Mouse (Mus musculus) hindbrain, embryonic 14.5 days (tissue): ENCODE measurements around the gene Ints11. TPM values are rescaled to one million over a fixed set of nuclear protein-coding genes. Genes with fewer than 3 reads are reported as not detected.

Experiments used
- ATAC-seq: fragments of 200-750 bp; cut with Nextera tagmentation; 2 replicates; pipeline ENCODE4 v1.8.0; 2017; ENCODE audit warnings: moderate number of reproducible peaks, mild to moderate bottlenecking, moderate TSS enrichment, moderate library complexity; ENCODE audit not compliant: low FRiP score
- DNase-seq: peaks from one replicate; pipeline ENCODE4 v3.0.0-alpha.2; 2015; ENCODE audit warnings: low spot score
- H3K27ac ChIP-seq: fragments of 300-500 bp; sonication (generic); 2 replicates; pipeline ENCODE4 v1.5.1; 2014; ENCODE audit warnings: mild to moderate bottlenecking, moderate library complexity
- H3K27me3 ChIP-seq: fragments of 300-500 bp; sonication (generic); 2 replicates; pipeline ENCODE4 v1.6.1; 2014; ENCODE audit warnings: mild to moderate bottlenecking, low read length, mixed read lengths; ENCODE audit not compliant: control insufficient read depth, insufficient read depth
- H3K36me3 ChIP-seq: fragments of 300-500 bp; sonication (generic); replicated peaks from 2 replicates; pipeline ENCODE4 v1.6.1; 2014; ENCODE audit not compliant: control insufficient read depth, insufficient read depth
- H3K4me1 ChIP-seq: fragments of 300-500 bp; sonication (generic); replicated peaks from 2 replicates; pipeline ENCODE4 v1.6.1; 2014; ENCODE audit warnings: antibody characterized with exemption, low read length, mixed read lengths; ENCODE audit not compliant: control insufficient read depth, insufficient read depth
- H3K4me2 ChIP-seq: fragments of 300-500 bp; sonication (generic); replicated peaks from 2 replicates; pipeline ENCODE4 v1.6.1; 2014; ENCODE audit warnings: mild to moderate bottlenecking, moderate library complexity
- H3K4me3 ChIP-seq: fragments of 300-500 bp; sonication (generic); replicated peaks from 2 replicates; pipeline ENCODE4 v1.5.1; 2014; ENCODE audit warnings: mild to moderate bottlenecking, low read length
- H3K9ac ChIP-seq: fragments of 300-500 bp; sonication (generic); 2 replicates; pipeline ENCODE4 v1.6.1; 2014
- H3K9me3 ChIP-seq: fragments of 300-500 bp; sonication (generic); 2 replicates; pipeline ENCODE4 v1.6.1; 2016; ENCODE audit warnings: low read length; ENCODE audit not compliant: control insufficient read depth
- WGBS: fragments of 180-500 bp; shearing (Covaris S2); extraction: QIAGEN DNeasy Blood & Tissue Kit; methylation state at CpG from one replicate; pipeline ENCODE4 v1.1.7; 2014; 5-methylcytosine and 5-hydroxymethylcytosine counted together
- polyA plus RNA-seq: library from polyadenylated mRNA; unstranded; fragments of >200 nt; fragmentation: Nextera tagmentation; extraction: Ambion mirVana; gene quantifications from 2 replicates; pipeline ENCODE4 v1.2.1, GENCODE M21; 2014

Ints11 gene
- polyA plus RNA-seq, 1 experiment from 2014 or later = 71.4 TPM

DNA sequence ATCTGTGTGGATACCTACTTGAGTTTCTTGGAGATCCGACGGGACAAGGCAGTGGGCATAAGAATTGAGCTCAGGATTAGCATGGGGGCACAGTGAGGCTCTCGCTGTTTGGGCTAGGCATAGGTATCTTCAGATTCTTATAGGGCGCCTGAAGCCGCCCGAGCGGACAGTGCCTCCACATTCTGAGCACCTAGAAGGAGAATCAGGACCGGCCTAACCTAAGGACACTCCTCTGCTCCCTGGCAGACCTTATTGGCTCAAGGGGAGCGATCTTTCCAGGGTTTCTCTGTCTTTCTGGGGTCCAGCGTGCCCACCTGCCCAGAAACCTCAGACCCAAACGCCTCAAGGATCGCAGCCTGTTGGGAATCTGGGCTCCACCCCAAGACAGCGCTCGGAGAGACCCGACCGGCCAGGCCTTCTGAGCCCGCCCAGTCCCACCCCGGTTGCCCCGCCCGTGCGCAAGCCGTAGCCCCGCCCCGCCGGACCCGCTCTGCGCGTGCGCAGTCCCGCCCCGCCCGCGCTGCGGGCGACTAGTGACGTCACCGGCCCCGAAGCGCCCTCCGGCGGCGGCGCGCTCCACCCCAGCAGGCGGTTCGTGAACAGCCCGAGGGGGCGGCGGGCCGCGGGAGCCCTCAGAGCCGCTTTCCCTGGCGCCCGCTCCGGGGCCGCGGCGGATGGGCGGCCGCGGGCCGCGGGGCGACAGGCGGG is 22.3 kb upstream of the Ints11 start, which contains the start of gene Dvl1:
Gene Dvl1, plus strand, starts transcription at position 532 of the 708 bp plus-strand sequence.
- Histone ChIP-seq H3K4me3 (peak within 1 kb of the TSS; percentile 94), H3K4me2 (peak within 1 kb of the TSS; percentile 68), H3K27ac (peak within 1 kb of the TSS; percentile 84), H3K9ac (peak within 1 kb of the TSS; percentile 95), H3K36me3 (no peaks in the 10 kb centered on the region), H3K4me1 (peaks cover 32% of the 10 kb centered on the region), H3K27me3 (peaks cover under 1% of the 10 kb centered on the region; the same call in 1 of the 2 replicates), H3K9me3 (no peaks in the 10 kb centered on the region)
- DNase-seq (peak; percentile 96), ATAC-seq (peak; percentile 84)
- 3% methylated on average over 49 of the region's 65 CpGs for WGBS

GRCm38 (mm10) chr4:155847591-155848352 is 21.6 kb upstream of the Ints11 start:
- 1% methylated on average over 48 of the region's 69 CpGs for WGBS
- peak overlapping the region; percentile 94 for H3K4me3 ChIP-seq
- peak overlapping the region; percentile 68 for H3K4me2 ChIP-seq
- ATAC-seq = peak; percentile 22
- H3K27ac ChIP-seq = peak overlapping the region; percentile 84
- no peaks in the 10 kb centered on the region for H3K9me3 ChIP-seq
- H3K4me1 ChIP-seq = peaks cover 32% of the 10 kb centered on the region
- peak overlapping the region; percentile 95 for H3K9ac ChIP-seq
- no peaks in the 10 kb centered on the region for H3K27me3 ChIP-seq
- H3K36me3 ChIP-seq = no peaks in the 10 kb centered on the region
- DNase-seq = peak; percentile 33

DNA sequence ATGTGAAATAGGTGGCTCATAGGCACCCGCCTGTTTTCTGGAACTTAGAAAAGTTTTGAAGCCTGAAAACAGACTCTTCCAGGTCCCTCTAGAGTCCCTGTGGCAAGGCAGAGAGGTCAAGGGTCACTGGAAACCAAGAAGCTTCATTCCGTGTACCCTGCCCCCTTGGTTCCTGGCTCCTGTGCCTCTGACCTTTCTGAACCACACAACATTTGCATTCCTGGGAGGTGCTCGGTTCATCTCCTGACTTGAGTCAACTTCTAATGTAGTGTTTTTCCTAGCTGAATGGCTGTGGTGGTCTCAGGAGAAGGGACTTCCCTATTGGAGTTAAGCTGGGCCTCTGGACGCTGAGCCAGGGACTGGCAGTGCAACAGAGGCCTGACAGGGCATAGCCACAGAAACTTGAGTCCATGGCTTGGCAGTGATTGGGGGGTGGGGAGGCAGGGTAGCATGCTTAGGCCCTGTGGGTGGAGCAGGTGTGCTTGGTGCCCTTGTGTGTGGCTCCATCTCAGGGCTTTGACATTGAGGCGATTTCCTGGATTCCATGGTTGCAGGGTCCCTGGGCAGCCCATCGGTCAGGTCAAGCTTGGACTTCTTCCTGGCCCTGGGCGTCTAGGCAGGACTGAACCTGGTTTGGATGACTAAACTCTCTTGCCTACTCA is 20.8 kb upstream of the Ints11 start:
- no peaks in the 10 kb centered on the region for H3K36me3 ChIP-seq
- H3K27ac ChIP-seq = no peak overlapping the region
- peak overlapping the region; percentile 95 for H3K9ac ChIP-seq
- 64% methylated on average over 7 of the region's 7 CpGs for WGBS
- peak overlapping the region; percentile 68 for H3K4me2 ChIP-seq
- H3K9me3 ChIP-seq = no peaks in the 10 kb centered on the region
- ATAC-seq = no peak
- no peak for DNase-seq
- H3K4me1 ChIP-seq = peaks cover 32% of the 10 kb centered on the region
- no peaks in the 10 kb centered on the region for H3K27me3 ChIP-seq
- H3K4me3 ChIP-seq = peak overlapping the region; percentile 94

- peaks cover 32% of the 10 kb centered on the region for H3K4me1 ChIP-seq
- no peaks in the 10 kb centered on the region for H3K27me3 ChIP-seq
- no peak overlapping the region for H3K9ac ChIP-seq
- peaks cover 3% of the 10 kb centered on the region; the same call in 1 of the 2 replicates for H3K36me3 ChIP-seq
- WGBS = 96% methylated on average over 2 of the region's 2 CpGs
- peak overlapping the region; percentile 94; the same call in 1 of the 2 replicates for H3K4me3 ChIP-seq
- ATAC-seq = no peak
- no peak for DNase-seq
- H3K4me2 ChIP-seq = peak overlapping the region; percentile 68
- no peaks in the 10 kb centered on the region for H3K9me3 ChIP-seq
- H3K27ac ChIP-seq = no peak overlapping the region
Observed at GRCm38 (mm10) chr4:155849391-155849790, 20.0 kb upstream of the Ints11 start.

- Histone ChIP-seq H3K36me3 (peaks cover 9% of the 10 kb centered on the region), H3K4me1 (peaks cover 32% of the 10 kb centered on the region), H3K4me3 (no peak overlapping the region), H3K27me3 (no peaks in the 10 kb centered on the region), H3K4me2 (peak overlapping the region; percentile 68; the same call in 1 of the 2 replicates), H3K27ac (no peak overlapping the region), H3K9me3 (no peaks in the 10 kb centered on the region), H3K9ac (no peak overlapping the region)
- WGBS = 97% methylated on average over 3 of the region's 3 CpGs
- no peak for DNase-seq
- no peak for ATAC-seq
Observed at GRCm38 (mm10) chr4:155849792-155850451, 19.4 kb upstream of the Ints11 start.

GRCm38 (mm10) chr4:155851368-155851767 is 18.0 kb upstream of the Ints11 start:
- peaks cover 23% of the 10 kb centered on the region for H3K36me3 ChIP-seq
- 94% methylated on average over 3 of the region's 3 CpGs for WGBS
- DNase-seq (no peak), ATAC-seq (no peak)
- H3K27ac ChIP-seq = no peak overlapping the region
- H3K4me2 ChIP-seq = no peak overlapping the region
- H3K4me3 ChIP-seq = no peak overlapping the region
- H3K9ac ChIP-seq = no peak overlapping the region
- peaks cover 31% of the 10 kb centered on the region for H3K4me1 ChIP-seq
- H3K9me3 ChIP-seq = no peaks in the 10 kb centered on the region
- H3K27me3 ChIP-seq = no peaks in the 10 kb centered on the region

GRCm38 (mm10) chr4:155851951-155852411 is 17.4 kb upstream of the Ints11 start:
- no peak overlapping the region for H3K27ac ChIP-seq
- peaks cover 29% of the 10 kb centered on the region for H3K36me3 ChIP-seq
- H3K4me3 ChIP-seq = no peak overlapping the region
- no peak for DNase-seq
- no peak for ATAC-seq
- no peak overlapping the region for H3K4me2 ChIP-seq
- H3K9ac ChIP-seq = no peak overlapping the region
- H3K9me3 ChIP-seq = no peaks in the 10 kb centered on the region
- no peaks in the 10 kb centered on the region for H3K27me3 ChIP-seq
- WGBS = 74% methylated on average over 2 of the region's 2 CpGs
- H3K4me1 ChIP-seq = peaks cover 25% of the 10 kb centered on the region

GRCm38 (mm10) chr4:155853421-155853820 is 15.9 kb upstream of the Ints11 start:
- H3K27me3 ChIP-seq = no peaks in the 10 kb centered on the region
- peaks cover 19% of the 10 kb centered on the region for H3K4me1 ChIP-seq
- DNase-seq (no peak), ATAC-seq (no peak)
- 89% methylated on average over 9 of the region's 9 CpGs for WGBS
- peaks cover 44% of the 10 kb centered on the region for H3K36me3 ChIP-seq
- H3K9ac ChIP-seq = no peak overlapping the region
- no peak overlapping the region for H3K4me3 ChIP-seq
- no peaks in the 10 kb centered on the region for H3K9me3 ChIP-seq
- no peak overlapping the region for H3K4me2 ChIP-seq
- no peak overlapping the region for H3K27ac ChIP-seq
